Mouse (Mus musculus): ENCODE measurements around the gene F2r.

The F2r gene

DNA sequence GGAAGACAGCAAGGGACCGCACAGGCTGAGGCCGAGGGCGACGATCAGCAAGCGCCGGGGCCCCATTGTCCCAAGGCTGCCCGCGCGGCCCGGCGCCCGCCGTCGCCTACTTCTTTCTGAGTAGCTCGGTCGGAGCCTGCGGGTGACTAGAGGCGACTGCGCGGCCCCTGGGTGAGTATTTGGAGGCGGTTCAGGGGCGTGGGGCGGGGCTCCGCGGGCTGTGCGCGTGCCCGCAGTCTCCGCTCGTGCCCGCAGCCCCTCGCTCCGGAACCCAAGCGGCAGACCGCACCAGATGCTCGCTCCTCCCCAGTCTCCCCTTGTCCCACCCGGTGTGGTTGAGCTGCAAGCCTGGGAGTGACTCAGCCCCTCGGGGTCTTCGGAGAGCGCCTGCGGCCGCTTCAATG lies at the start of gene F2r:
TSS of gene F2r (minus strand) at position 179 of the 404 bp plus-strand sequence.
- DNase-seq, result peak; percentile 74

DNA sequence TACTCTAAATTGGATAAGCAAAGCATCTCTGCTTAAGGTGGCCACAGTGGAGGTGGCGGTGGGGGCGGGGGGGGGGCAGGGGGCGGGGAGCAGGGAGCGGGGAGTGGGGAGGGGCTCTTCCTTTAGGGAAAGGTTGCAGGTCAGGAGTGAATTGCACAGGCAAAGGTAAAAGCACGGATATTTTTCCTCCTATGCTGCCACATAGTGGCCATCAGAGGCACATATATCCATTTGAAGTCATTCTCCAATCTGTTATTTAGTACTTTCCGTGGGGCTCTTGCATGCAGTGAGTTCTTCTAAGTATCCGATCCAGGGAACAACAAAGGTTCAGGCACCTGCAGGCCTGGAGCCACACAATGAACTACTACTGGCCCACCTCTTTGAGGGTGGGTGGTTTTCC lies 49.0 kb upstream of the F2r start:
- no peak for DNase-seq

DNA sequence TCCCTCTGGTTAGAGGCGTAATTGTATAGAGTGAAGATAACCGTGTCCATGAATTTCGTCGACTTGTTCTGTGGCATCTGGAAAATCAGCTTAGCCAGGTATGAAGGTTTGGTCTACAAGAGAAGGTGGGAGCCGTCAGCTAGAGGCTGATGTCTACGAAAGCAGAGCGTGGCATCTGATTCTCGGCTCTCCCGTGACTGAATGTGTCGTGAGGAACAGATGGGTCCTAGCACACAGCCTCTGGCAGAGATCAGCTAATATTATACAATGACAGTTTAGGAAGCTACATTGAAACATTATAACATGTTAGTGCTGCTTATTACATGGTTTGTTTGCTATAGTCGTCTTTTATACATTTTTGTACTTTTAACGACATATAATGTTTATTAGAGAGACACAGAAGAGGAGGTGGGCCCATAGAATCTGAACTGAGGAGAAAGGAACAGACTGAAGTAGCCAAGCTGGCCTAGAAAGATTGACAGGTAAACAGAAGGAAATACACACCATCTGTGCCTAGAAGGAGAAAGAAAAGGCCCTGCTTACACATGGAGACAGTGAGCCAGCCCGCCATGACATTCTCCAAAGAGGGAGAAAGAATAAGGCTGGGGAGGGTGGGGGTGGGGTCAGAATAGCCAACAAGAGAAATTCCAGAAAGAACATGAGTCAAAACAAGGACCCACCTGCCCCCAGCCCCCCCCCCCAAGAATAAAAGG lies 47.5 kb upstream of the F2r start:
- no peak for DNase-seq

- DNase-seq, result no peak
Measured at GRCm38 (mm10) chr13:95663834-95664233, 45.5 kb upstream of the F2r start.

DNA sequence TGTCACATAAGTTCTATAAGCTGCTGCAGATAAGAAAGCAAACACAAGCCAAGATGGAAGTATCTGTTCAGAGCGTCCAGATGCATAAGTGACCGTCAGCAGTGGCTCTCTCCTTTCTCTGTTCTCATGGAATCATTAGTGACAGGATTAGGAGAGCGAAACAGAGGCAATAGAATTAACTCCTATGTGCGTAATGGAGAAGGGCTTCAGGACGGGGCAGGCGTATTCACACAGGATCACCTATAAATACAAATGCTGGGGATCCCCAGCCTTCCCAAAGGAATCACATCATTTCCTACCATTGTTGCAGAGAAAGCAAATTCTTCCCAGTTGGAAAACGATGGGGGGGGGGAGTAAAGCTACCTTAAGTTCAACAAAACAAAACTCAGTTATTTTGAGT lies 41.1 kb upstream of the F2r start:
- no peak for DNase-seq

DNA sequence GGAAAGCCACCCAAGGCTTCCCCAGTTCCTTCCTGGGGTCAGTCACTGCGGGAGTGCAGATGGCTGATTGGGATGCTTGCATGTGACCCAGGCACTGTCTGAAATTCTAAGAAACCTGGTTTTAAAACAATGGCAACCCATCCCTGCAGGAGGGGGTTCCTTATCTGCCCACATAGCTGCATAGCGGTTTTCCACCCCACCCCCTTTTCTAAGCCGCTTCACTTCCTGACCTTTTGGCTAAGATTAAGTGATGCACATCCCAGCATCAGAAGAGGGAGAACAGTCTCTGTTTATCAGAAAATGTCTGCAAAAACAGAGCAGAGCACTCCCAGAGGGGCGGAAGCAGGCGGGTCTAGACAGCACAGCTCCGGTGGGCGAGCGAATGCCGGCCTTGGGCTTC lies 38.9 kb upstream of the F2r start:
- no peak for DNase-seq

- DNase-seq, result no peak
Measured at GRCm38 (mm10) chr13:95655284-95655683, 37.0 kb upstream of the F2r start.

DNA sequence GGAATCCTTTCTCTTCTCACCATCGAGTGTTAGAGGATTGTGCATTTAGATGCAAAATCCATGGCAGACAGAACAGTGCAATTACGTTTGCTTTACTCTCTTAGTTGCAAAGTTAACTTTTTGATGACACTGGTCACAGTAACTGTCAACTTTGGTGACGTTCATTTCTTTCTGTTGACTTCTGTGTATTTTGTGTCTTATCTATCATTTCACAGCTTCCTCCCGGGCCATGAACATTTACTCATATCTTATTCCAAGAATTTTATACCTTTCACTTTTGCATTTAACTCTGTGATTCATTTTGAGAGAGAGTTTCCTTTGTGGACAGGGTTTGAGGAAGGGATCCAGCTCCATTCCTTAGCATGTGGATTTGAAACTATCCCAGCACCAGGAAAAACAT lies 35.4 kb upstream of the F2r start:
- DNase-seq, result no peak

DNA sequence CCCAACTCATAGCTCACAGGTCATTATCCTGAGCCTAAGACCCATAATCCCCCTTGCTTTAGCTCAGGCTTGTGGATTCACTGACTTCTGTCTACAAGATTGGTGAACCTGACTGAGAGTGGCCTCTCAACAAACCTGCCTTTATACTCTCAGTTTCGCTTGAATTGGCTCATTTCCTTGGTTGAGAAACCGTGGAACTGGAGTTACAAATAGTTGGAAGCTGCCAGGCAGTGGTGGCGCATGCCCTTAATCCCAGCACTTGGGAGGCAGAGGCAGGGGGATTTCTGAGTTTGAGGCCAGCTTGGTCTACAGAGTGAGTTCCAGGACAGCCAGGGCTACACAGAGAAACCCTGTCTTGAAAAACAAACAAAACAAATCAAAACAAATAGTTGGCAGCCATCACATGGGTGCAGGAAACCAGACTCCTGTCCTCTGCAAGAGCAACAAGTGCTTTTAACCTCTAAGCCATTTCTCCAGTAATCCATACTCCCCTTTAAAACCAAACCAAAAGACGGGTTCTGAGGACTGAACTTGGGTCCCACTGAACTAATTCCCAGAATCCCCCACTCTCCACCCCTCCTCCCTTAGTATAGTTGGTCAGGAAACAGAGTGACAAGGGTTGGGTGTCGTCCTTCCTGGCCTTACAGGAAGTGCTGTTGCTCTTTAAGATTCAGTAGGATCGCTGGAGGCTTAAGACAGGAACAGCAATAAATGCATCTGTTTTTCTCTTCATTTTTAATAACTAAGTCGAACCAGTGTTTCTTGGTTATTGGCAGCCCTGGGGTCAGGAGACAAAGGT lies 33.8 kb upstream of the F2r start:
- no peak for DNase-seq

DNA sequence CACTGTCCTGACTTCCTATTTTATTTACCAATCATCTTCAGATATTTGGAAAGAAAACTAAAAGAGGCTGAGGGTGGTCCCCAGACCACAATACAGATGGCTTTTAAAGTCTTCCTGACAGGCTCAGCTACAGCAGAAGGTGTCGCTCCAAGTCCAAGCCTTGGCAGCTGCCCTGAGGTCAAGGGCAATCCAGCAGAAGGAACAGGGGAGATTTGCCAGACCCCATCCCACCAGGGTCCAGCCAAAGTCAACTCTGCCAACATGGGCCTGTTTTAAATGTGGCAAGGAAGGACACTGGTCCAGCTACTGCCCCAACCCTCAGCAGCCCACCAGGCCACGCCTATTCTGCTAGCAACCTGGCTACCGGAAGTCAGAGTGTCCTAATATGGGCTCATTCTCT lies 31.7 kb upstream of the F2r start:
- DNase-seq, result no peak

GRCm38 (mm10) chr13:95647248-95647647 lies 29.0 kb upstream of the F2r start:
- no peak for DNase-seq

DNA sequence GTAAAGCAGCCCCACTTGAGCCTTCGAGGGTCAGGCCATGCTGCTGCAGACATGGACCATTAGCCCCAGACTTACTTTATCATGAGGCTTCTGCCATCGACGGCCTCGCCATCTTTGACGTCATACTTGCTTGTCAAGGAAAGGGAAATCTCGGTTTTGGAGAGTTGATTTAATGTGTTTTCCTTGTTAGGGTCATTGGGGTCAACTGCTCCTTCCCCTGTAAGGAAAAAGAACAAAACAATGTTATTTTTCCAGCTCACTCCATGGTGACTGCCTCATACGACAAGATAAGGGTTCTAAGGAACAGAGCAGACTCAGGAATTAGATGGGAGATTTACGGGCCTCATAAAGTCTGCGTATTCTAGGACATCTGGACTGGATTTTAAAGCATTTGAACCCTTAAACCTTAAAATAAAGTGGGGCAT lies 28.4 kb upstream of the F2r start:
- DNase-seq, result no peak

GRCm38 (mm10) chr13:95643740-95644139 lies 25.5 kb upstream of the F2r start:
- no peak for DNase-seq

DNA sequence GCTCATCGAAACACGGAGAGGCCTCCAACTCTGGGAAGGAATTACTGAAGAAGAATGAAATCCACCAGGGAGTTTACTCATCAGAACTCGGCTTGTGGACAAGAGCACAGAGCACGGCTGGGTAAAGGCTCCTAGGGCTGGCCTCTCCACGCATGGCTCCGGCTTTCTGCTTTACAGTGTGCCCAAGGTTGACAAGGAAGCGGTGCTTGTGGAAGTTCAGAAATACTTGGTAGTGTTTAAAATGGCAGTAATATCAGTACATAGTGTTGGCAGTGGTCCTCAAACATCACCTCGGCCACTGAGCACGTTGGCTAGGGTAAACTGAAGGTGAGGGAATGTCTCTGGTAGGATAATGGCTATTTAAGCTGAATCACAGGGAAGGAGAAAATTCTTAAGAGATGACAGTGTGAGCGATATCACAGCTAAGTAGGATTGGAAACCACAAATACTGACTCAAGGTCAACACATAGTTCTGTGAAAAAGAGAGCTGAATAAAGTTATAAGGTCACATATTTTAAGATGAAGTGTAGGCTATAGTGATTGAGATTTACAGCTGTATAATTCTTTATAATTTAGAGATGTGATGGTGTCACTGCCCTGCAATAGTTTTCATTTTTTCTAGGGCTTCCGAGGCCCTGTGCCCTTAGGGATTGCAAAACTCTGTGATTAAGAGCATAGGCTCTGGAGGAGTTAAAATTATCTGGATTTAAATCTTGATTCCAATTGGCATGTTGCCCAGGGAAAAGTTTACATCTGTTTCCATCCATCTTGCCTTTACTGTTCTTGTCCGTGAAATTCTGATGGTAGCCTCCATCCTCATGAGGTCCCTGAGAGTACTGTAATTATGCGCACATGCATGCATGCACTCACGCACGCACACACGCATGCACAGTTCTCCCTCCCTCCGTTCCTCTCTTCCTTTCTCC lies 23.0 kb upstream of the F2r start:
- no peak for DNase-seq

DNA sequence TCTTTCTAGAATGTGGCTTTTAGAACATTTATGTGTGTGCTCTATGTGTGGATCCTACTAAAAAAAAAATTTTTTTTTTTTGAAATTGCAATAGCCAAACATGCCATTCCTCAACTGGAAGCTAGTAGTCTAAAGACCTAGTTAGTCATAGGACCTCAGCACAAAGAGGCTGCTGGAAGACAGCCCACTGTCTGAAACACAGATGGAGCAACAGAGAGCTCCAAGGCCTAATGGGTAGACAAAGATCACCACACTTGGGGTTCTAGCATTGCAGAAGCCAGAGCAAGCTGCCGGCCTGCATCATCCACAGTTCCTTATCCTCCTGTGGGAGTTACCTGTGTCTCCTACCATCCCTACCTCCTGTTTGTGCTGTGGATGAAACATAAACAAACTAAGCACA lies 22.1 kb upstream of the F2r start:
- DNase-seq, result no peak

GRCm38 (mm10) chr13:95639336-95640116 lies 21.2 kb upstream of the F2r start:
- DNase-seq, result no peak

DNA sequence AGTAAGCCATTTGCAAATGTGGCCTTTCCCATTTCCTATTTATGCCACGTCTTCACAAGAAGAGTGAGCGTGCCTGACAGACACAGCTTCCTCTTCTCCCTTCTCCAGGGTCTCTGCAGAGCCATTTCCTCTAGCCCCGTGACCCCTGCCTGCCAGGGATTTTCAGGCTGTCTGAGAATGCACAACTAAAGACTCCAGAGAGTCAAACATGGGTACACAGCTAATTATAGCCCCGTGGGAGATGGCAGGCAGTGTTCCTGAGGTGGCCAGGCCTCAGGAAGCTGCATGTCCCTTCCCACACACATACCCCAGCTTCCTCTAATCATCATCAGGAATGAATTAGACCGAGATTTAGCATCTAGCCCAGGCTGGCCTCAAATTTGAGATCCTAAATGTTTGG lies 20.6 kb upstream of the F2r start:
- no peak for DNase-seq

DNA sequence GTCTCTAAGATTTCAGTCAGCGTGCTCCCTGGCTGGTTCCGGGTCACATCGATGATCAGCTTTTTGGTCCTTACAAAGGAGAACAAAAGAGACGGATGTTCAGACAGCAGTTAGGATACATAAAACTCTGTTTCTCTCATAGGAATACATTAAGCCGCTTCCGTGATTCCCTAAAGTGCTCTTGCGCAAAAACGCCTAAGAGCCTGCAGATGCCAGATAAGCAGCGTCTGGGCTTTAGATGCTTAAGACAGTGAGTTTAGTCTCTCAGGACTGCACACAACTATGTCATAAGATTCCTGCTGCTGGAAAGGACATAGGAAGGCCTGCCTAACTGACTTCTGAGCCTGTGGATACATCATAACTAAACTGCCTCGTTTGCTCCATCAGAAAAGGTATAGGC lies 19.4 kb upstream of the F2r start:
- no peak for DNase-seq

DNA sequence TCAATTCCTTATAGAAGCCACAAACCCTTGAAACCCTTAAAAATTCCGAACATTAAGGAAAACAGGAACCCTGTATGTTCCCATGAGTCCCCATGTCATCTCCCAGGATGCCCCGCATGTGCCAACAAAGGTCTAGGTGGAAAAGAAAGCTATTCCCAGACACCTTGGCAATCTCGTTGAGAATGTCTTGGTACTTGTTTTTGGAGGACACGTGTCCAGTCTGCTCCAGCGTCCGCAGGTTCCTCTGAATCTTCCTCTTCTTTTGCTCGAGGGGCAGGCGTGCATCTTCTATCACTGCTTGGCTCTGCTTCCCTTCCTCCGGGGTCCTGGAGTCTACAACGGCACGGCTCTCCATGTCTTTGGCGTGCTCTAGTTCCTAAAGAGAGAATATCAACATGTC lies 17.0 kb upstream of the F2r start:
- DNase-seq, result no peak

- DNase-seq, result no peak
Measured at GRCm38 (mm10) chr13:95634451-95634850, 16.2 kb upstream of the F2r start.

GRCm38 (mm10) chr13:95633384-95633783 lies 15.1 kb upstream of the F2r start:
- no peak for DNase-seq

- no peak for DNase-seq
Measured at GRCm38 (mm10) chr13:95632144-95632543, 13.9 kb upstream of the F2r start.

GRCm38 (mm10) chr13:95630747-95631146 lies 12.5 kb upstream of the F2r start:
- DNase-seq, result no peak
